Mouse (Mus musculus) MEL (cell line): ENCODE results near the gene Kdm1a.

ENCODE experiments used
- CHD1 ChIP-seq: IDR thresholded peaks from 2 replicates; pipeline ENCODE4 v1.6.1; 2012; ENCODE audit warnings: low read depth, mild to moderate bottlenecking, inconsistent platforms, low read length, improper control_type of control experiment
- CTCF ChIP-seq, 3 experiments: IDR thresholded peaks in 2 of 3; conservative IDR thresholded peaks in 1 of 3; 2 replicates each; pipeline ENCODE4 v1.5.1; 2011 to 2012; ENCODE audit warnings: low read length in 3 of 3, low read depth in 2 of 3, mild to moderate bottlenecking in 2 of 3, improper control_type of control experiment in 1 of 3, inconsistent platforms in 1 of 3, mixed read lengths in 1 of 3, moderate library complexity in 1 of 3; ENCODE audit not compliant: control insufficient read depth in 1 of 3, insufficient read depth in 1 of 3, poor library complexity in 1 of 3, severe bottlenecking in 1 of 3
- GATA1 ChIP-seq: IDR thresholded peaks from 2 replicates; pipeline ENCODE4 v1.6.1; 2011; ENCODE audit warnings: low read depth, low read length, improper control_type of control experiment
- MAFK ChIP-seq: IDR thresholded peaks from 2 replicates; pipeline ENCODE4 v1.6.1; 2011; ENCODE audit warnings: low read depth, mild to moderate bottlenecking, low read length, improper control_type of control experiment, borderline replicate concordance
- POLR2A ChIP-seq, 2 experiments: IDR thresholded peaks; 2 replicates each; pipeline ENCODE4 v1.6.1; 2011 to 2012; ENCODE audit warnings: low read length in 2 of 2, mild to moderate bottlenecking in 2 of 2, control low read depth in 1 of 2, improper control_type of control experiment in 1 of 2, low read depth in 1 of 2, moderate library complexity in 1 of 2; ENCODE audit not compliant: control insufficient read depth in 1 of 2, insufficient read depth in 1 of 2, poor library complexity in 1 of 2
- TBP ChIP-seq: IDR thresholded peaks from 2 replicates; pipeline ENCODE4 v1.8.0; 2011; ENCODE audit warnings: low read depth, low read length, improper control_type of control experiment

- TF ChIP-seq POLR2A (IDR thresholded peaks at IDR 0.05; ENCODE audit: control insufficient read depth in 1 of 2, insufficient read depth in 1 of 2, low read depth in 1 of 2, low read length in 2 of 2, poor library complexity in 1 of 2) (no peak), MAFK (no peak), CTCF (IDR thresholded peaks at IDR 0.05 in 2 of 3, conservative IDR thresholded peaks at IDR 0.05 in 1 of 3; ENCODE audit: control insufficient read depth in 1 of 3, insufficient read depth in 1 of 3, low read depth in 2 of 3, low read length in 3 of 3, poor library complexity in 1 of 3, severe bottlenecking in 1 of 3) (no peak), TBP (no peak), CHD1 (no peak), GATA1 (no peak)
Observed at GRCm38 (mm10) chr4:136524309-136524708, 78.2 kb downstream of the Kdm1a start.
